Mouse (Mus musculus): ENCODE data around the gene Sccpdh. TPM values are rescaled to one million over a fixed set of nuclear protein-coding genes. Genes with fewer than 3 reads are reported as not detected.

Sccpdh gene
- polyA plus RNA-seq, 1 experiment from 2014 or later: 128 TPM

DNA sequence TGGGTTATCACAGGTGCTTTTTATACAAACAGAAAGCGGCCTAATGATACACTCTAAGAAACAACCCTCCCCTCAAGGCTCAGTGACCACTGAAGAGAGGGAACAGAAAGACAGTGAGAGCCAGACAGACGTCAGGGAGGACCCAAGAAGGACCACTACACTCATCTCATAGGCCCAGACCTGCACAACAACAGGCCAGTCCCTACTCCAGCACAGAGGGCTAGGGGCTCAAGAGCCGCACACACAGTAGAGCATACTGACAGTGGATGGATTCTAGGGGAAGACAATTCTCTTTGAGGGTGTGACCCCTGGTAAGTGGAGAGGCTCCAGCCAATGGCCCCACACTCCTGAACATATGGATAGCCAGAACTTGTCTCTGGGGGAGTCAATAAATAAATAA, 68.5 kb downstream of the Sccpdh start:
- H3K4me2 ChIP-seq (ENCODE audit: low read length): no peak overlapping the region
- WGBS: 82% methylated on average over 3 of the region's 3 CpGs
- no peaks in the 10 kb centered on the region for H3K9me3 ChIP-seq (ENCODE audit: control insufficient read depth, low read length)
- no peak overlapping the region for H3K9ac ChIP-seq (replicated peaks; ENCODE audit: low read depth, low read length)
- no peaks in the 10 kb centered on the region for H3K4me1 ChIP-seq (replicated peaks; ENCODE audit: control insufficient read depth, insufficient read depth, low read length)
- no peak overlapping the region for H3K27ac ChIP-seq (ENCODE audit: low read length)
- no peaks in the 10 kb centered on the region for H3K27me3 ChIP-seq (replicated peaks; ENCODE audit: control insufficient read depth, insufficient read depth, low read length)
- ATAC-seq: no peak
- H3K4me3 ChIP-seq (replicated peaks; ENCODE audit: low read length): no peak overlapping the region
- H3K36me3 ChIP-seq (ENCODE audit: control insufficient read depth, insufficient read depth): no peaks in the 10 kb centered on the region

Other genes with a start within 250 kb of the Sccpdh start
- 29.3 and 29.4 TPM in 2 replicates for gene Smyd3, start 150.2 kb upstream of the Sccpdh start, polyA plus RNA-seq (2015; fragmentation: Nextera tagmentation; extraction: Ambion mirVana)
- gene Tfb2m, start 121.9 kb upstream of the Sccpdh start, polyA plus RNA-seq (2015; fragmentation: Nextera tagmentation; extraction: Ambion mirVana): 45.5 and 52.0 TPM in 2 replicates
- 32.4 and 34.0 TPM in 2 replicates for gene Cnst, start 121.8 kb upstream of the Sccpdh start, polyA plus RNA-seq (2015; fragmentation: Nextera tagmentation; extraction: Ambion mirVana)
- gene Kif28, start 77.1 kb downstream of the Sccpdh start, polyA plus RNA-seq (2015; fragmentation: Nextera tagmentation; extraction: Ambion mirVana): not detected in 2 replicates
- not detected in 2 replicates for gene Gm10518, start 135.2 kb downstream of the Sccpdh start, polyA plus RNA-seq (2015; fragmentation: Nextera tagmentation; extraction: Ambion mirVana)
- 19.9 and 20.1 TPM in 2 replicates for gene Ahctf1, start 135.5 kb downstream of the Sccpdh start, polyA plus RNA-seq (2015; fragmentation: Nextera tagmentation; extraction: Ambion mirVana)

Measured in forebrain, embryonic 16.5 days (tissue).